Mouse (Mus musculus) MEL (cell line): ENCODE results near the gene Pitpnc1. TPM values are rescaled to one million over a fixed set of nuclear protein-coding genes. Genes with fewer than 3 reads are reported as not detected.

ENCODE experiments used
- DNase-seq: peaks from one replicate; pipeline ENCODE4 v3.0.0; 2011; ENCODE audit warnings: low read depth, low spot score
- H3K27ac ChIP-seq: 2 replicates; pipeline ENCODE4 v1.5.1; 2012; ENCODE audit warnings: low read depth, mild to moderate bottlenecking, control low read depth, low read length, moderate library complexity; ENCODE audit not compliant: control insufficient read depth
- H3K27me3 ChIP-seq, 2 experiments: fragments of 150-350 bp in 1 of 2; sonication (generic) in 1 of 2; 2 replicates each; pipeline ENCODE4 v1.6.1; 2012; ENCODE audit warnings: low read length in 2 of 2, mild to moderate bottlenecking in 2 of 2, improper control_type of control experiment in 1 of 2, moderate library complexity in 1 of 2; ENCODE audit not compliant: insufficient read depth in 2 of 2, control insufficient read depth in 1 of 2
- H3K36me3 ChIP-seq, 2 experiments: 2 replicates each; pipeline ENCODE4 v1.6.1; 2012 to 2014; ENCODE audit warnings: low read length in 2 of 2, improper control_type of control experiment in 1 of 2, inconsistent platforms in 1 of 2, mild to moderate bottlenecking in 1 of 2; ENCODE audit not compliant: insufficient read depth in 2 of 2, control insufficient read depth in 1 of 2
- H3K4me1 ChIP-seq, 2 experiments: fragments of 150-350 bp in 1 of 2; sonication (generic) in 1 of 2; 2 replicates each; pipeline ENCODE4 v1.6.1; 2012; ENCODE audit warnings: low read length in 2 of 2, improper control_type of control experiment in 1 of 2, mild to moderate bottlenecking in 1 of 2; ENCODE audit not compliant: insufficient read depth in 2 of 2, control insufficient read depth in 1 of 2
- H3K4me3 ChIP-seq, 2 experiments: fragments of 150-350 bp in 1 of 2; sonication (generic) in 1 of 2; 2 replicates each; pipeline ENCODE4 v1.5.1; 2012; ENCODE audit warnings: low read depth in 2 of 2, low read length in 2 of 2, mild to moderate bottlenecking in 2 of 2, moderate library complexity in 2 of 2, control low read depth in 1 of 2, improper control_type of control experiment in 1 of 2; ENCODE audit not compliant: control insufficient read depth in 1 of 2, insufficient read depth in 1 of 2
- H3K79me2 ChIP-seq: 2 replicates; pipeline ENCODE4 v1.6.1; 2012; ENCODE audit warnings: mild to moderate bottlenecking, low read length, moderate library complexity; ENCODE audit not compliant: control insufficient read depth, poor library complexity, insufficient read depth
- H3K9ac ChIP-seq: 2 replicates; pipeline ENCODE4 v1.6.1; 2012; ENCODE audit warnings: low read depth, mild to moderate bottlenecking, control low read depth, low read length, moderate library complexity; ENCODE audit not compliant: control insufficient read depth, poor library complexity, severe bottlenecking
- H3K9me3 ChIP-seq: fragments of 150-350 bp; sonication (generic); replicated peaks from 2 replicates; pipeline ENCODE4 v1.6.1; 2012; ENCODE audit warnings: mild to moderate bottlenecking, low read length, improper control_type of control experiment, moderate library complexity; ENCODE audit not compliant: insufficient read depth
- BHLHE40 ChIP-seq: IDR thresholded peaks from 2 replicates; pipeline ENCODE4 v1.6.1; 2012; ENCODE audit warnings: low read depth, mild to moderate bottlenecking, inconsistent platforms, low read length, improper control_type of control experiment, borderline replicate concordance
- CHD1 ChIP-seq: IDR thresholded peaks from 2 replicates; pipeline ENCODE4 v1.6.1; 2012; ENCODE audit warnings: low read depth, mild to moderate bottlenecking, inconsistent platforms, low read length, improper control_type of control experiment
- CHD2 ChIP-seq: IDR thresholded peaks from 2 replicates; pipeline ENCODE4 v1.6.1; 2011; ENCODE audit warnings: low read length, improper control_type of control experiment
- CTCF ChIP-seq, 3 experiments: IDR thresholded peaks in 2 of 3; conservative IDR thresholded peaks in 1 of 3; 2 replicates each; pipeline ENCODE4 v1.5.1; 2011 to 2012; ENCODE audit warnings: low read length in 3 of 3, low read depth in 2 of 3, mild to moderate bottlenecking in 2 of 3, improper control_type of control experiment in 1 of 3, inconsistent platforms in 1 of 3, mixed read lengths in 1 of 3, moderate library complexity in 1 of 3; ENCODE audit not compliant: control insufficient read depth in 1 of 3, insufficient read depth in 1 of 3, poor library complexity in 1 of 3, severe bottlenecking in 1 of 3
- E2F4 ChIP-seq: IDR thresholded peaks from 2 replicates; pipeline ENCODE4 v1.6.1; 2011; ENCODE audit warnings: low read depth, low read length, improper control_type of control experiment, borderline replicate concordance
- ELF1 ChIP-seq: IDR thresholded peaks from 2 replicates; pipeline ENCODE4 v1.6.1; 2014; ENCODE audit warnings: low read depth, mild to moderate bottlenecking, inconsistent platforms, low read length, improper control_type of control experiment, moderate library complexity
- EP300 ChIP-seq, 2 experiments: IDR thresholded peaks; 2 replicates each; pipeline ENCODE4 v1.6.1; 2011; ENCODE audit warnings: improper control_type of control experiment in 2 of 2, low read length in 2 of 2, low read depth in 1 of 2, mild to moderate bottlenecking in 1 of 2
- ETS1 ChIP-seq: IDR thresholded peaks from 2 replicates; pipeline ENCODE4 v1.6.1; 2012; ENCODE audit warnings: low read depth, mild to moderate bottlenecking, inconsistent platforms, low read length, improper control_type of control experiment, moderate library complexity
- HCFC1 ChIP-seq: IDR thresholded peaks from 2 replicates; pipeline ENCODE4 v1.6.1; 2012; ENCODE audit warnings: low read depth, mild to moderate bottlenecking, inconsistent platforms, low read length, improper control_type of control experiment, moderate library complexity
- JUND ChIP-seq: IDR thresholded peaks from 2 replicates; pipeline ENCODE4 v1.6.1; 2011; ENCODE audit warnings: low read depth, mild to moderate bottlenecking, improper control_type of control experiment, low read length
- KAT2A ChIP-seq: conservative IDR thresholded peaks from 2 replicates; pipeline ENCODE4 v1.6.1; 2012; ENCODE audit warnings: low read depth, low read length, improper control_type of control experiment, inconsistent platforms
- MAFK ChIP-seq: IDR thresholded peaks from 2 replicates; pipeline ENCODE4 v1.6.1; 2011; ENCODE audit warnings: low read depth, mild to moderate bottlenecking, low read length, improper control_type of control experiment, borderline replicate concordance
- MAX ChIP-seq: IDR thresholded peaks from 2 replicates; pipeline ENCODE4 v1.6.1; 2011; ENCODE audit warnings: low read length, improper control_type of control experiment
- MAZ ChIP-seq: IDR thresholded peaks from 2 replicates; pipeline ENCODE4 v1.6.1; 2012; ENCODE audit warnings: low read depth, mild to moderate bottlenecking, inconsistent platforms, low read length, improper control_type of control experiment
- MYB ChIP-seq: IDR thresholded peaks from 2 replicates; pipeline ENCODE4 v1.6.1; 2011; ENCODE audit warnings: mild to moderate bottlenecking, low read depth, low read length, improper control_type of control experiment
- MYC ChIP-seq: IDR thresholded peaks from 2 replicates; pipeline ENCODE4 v1.6.1; 2011; ENCODE audit warnings: low read depth, mild to moderate bottlenecking, low read length, improper control_type of control experiment, moderate library complexity
- NELFE ChIP-seq: IDR thresholded peaks from 2 replicates; pipeline ENCODE4 v1.6.1; 2011; ENCODE audit warnings: low read depth, low read length, improper control_type of control experiment
- NRF1 ChIP-seq: IDR thresholded peaks from 2 replicates; pipeline ENCODE4 v1.6.1; 2014; ENCODE audit warnings: low read depth, mild to moderate bottlenecking, inconsistent platforms, low read length, improper control_type of control experiment, moderate library complexity; ENCODE audit not compliant: poor library complexity, insufficient read depth, severe bottlenecking
- POLR2AphosphoS5 ChIP-seq: IDR thresholded peaks from 2 replicates; pipeline ENCODE4 v1.6.1; 2012; ENCODE audit warnings: low read depth, borderline replicate concordance, mild to moderate bottlenecking, inconsistent platforms, low read length, moderate library complexity, mixed read lengths
- RAD21 ChIP-seq: IDR thresholded peaks from 2 replicates; pipeline ENCODE4 v1.6.1; 2011; ENCODE audit warnings: mild to moderate bottlenecking, low read depth, low read length, improper control_type of control experiment
- RCOR1 ChIP-seq: IDR thresholded peaks from 2 replicates; pipeline ENCODE4 v1.6.1; 2012; ENCODE audit warnings: low read depth, mild to moderate bottlenecking, inconsistent platforms, low read length, improper control_type of control experiment
- SIN3A ChIP-seq: IDR thresholded peaks from 2 replicates; pipeline ENCODE4 v1.6.1; 2012; ENCODE audit warnings: low read length, improper control_type of control experiment, inconsistent platforms
- SMC3 ChIP-seq: IDR thresholded peaks from 2 replicates; pipeline ENCODE4 v1.6.1; 2011; ENCODE audit warnings: low read depth, low read length, improper control_type of control experiment
- TBP ChIP-seq: IDR thresholded peaks from 2 replicates; pipeline ENCODE4 v1.8.0; 2011; ENCODE audit warnings: low read depth, low read length, improper control_type of control experiment
- TCF12 ChIP-seq: IDR thresholded peaks from 2 replicates; pipeline ENCODE4 v1.6.1; 2014; ENCODE audit warnings: low read depth, mild to moderate bottlenecking, inconsistent platforms, low read length, improper control_type of control experiment, moderate library complexity
- USF2 ChIP-seq, 2 experiments: IDR thresholded peaks; 2 replicates each; pipeline ENCODE4 v1.6.1; 2011 to 2012; ENCODE audit warnings: improper control_type of control experiment in 2 of 2, low read length in 2 of 2, borderline replicate concordance in 1 of 2, inconsistent platforms in 1 of 2, low read depth in 1 of 2, mild to moderate bottlenecking in 1 of 2; ENCODE audit not compliant: insufficient read depth in 1 of 2
- ZC3H11A ChIP-seq: IDR thresholded peaks from 2 replicates; pipeline ENCODE4 v1.6.1; 2012; ENCODE audit warnings: low read depth, mild to moderate bottlenecking, inconsistent platforms, low read length, improper control_type of control experiment
- ZKSCAN1 ChIP-seq: IDR thresholded peaks from 2 replicates; pipeline ENCODE4 v1.6.1; 2012; ENCODE audit warnings: low read depth, mild to moderate bottlenecking, inconsistent platforms, low read length, improper control_type of control experiment, moderate library complexity
- ZMIZ1 ChIP-seq: IDR thresholded peaks from 2 replicates; pipeline ENCODE4 v1.6.1; 2012; ENCODE audit warnings: low read depth, mild to moderate bottlenecking, inconsistent platforms, low read length, improper control_type of control experiment, moderate library complexity
- polyA plus RNA-seq, 2 experiments: library from polyadenylated mRNA; stranded (reverse) in 1 of 2; unstranded in 1 of 2; fragments of >175 nt in 1 of 2; fragments of >200 nt in 1 of 2; gene quantifications; 2 replicates each; pipeline versions ENCODE4 v1.2.1 to v1.2.4; 2012; ENCODE audit warnings: low replicate concordance in 2 of 2, low read depth in 1 of 2; ENCODE audit not compliant: insufficient read length in 2 of 2, insufficient read depth in 1 of 2, missing spikeins in 1 of 2
- total RNA-seq: library from RNA; depleted of rRNA; stranded (reverse); fragments of 300-350 nt; gene quantifications from 2 replicates; pipeline ENCODE4 v1.2.3, GENCODE M21; 2012

Pitpnc1 gene
- total and polyA plus RNA-seq, 3 experiments = 19.3 to 25.3 TPM; not detected in 1

- TF ChIP-seq MYB (0 out of 2 replicates have a peak, but pooled peaks have one; percentile 40), EP300 (IDR thresholded peaks at IDR 0.05; ENCODE audit: low read depth in 1 of 2, low read length in 2 of 2) (peak; percentile 73 to 92), NRF1 (no peak), MAZ (peak; percentile 93), RAD21 (no peak), BHLHE40 (peak; percentile 45; the same call in 1 of the 2 replicates), USF2 (IDR thresholded peaks at IDR 0.05; ENCODE audit: borderline replicate concordance in 1 of 2, insufficient read depth in 1 of 2, low read depth in 1 of 2, low read length in 2 of 2) (no peak), ZMIZ1 (peak; percentile 34; the same call in 1 of the 2 replicates), ETS1 (peak; percentile 94), ZC3H11A (no peak), CTCF (IDR thresholded peaks at IDR 0.05 in 2 of 3, conservative IDR thresholded peaks at IDR 0.05 in 1 of 3; ENCODE audit: control insufficient read depth in 1 of 3, insufficient read depth in 1 of 3, low read depth in 2 of 3, low read length in 3 of 3, poor library complexity in 1 of 3, severe bottlenecking in 1 of 3) (no peak)
Observed at GRCm38 (mm10) chr11:107468252-107469030, 2.1 kb downstream of the Pitpnc1 start (continued).

GRCm38 (mm10) chr11:107466611-107467391 lies 3.7 kb downstream of the Pitpnc1 start:
- DNase-seq = peak; percentile 61
- Histone ChIP-seq H3K27me3 (no peaks in the 10 kb centered on the region), H3K4me1 (peaks cover 23 to 32% of the 10 kb centered on the region in 2 experiments), H3K4me3 (peak overlapping the region; percentile 13 to 20; a peak in 3 of 4 replicates), H3K79me2 (peaks cover 70% of the 10 kb centered on the region), H3K36me3 (peaks cover 0 to 35% of the 10 kb centered on the region in 2 experiments; a peak in 3 of 4 replicates), H3K27ac (peak overlapping the region; percentile 74), H3K9ac (peak overlapping the region; percentile 53), H3K9me3 (no peaks in the 10 kb centered on the region)
- TF ChIP-seq NELFE (no peak; the same call in 1 of the 2 replicates), POLR2AphosphoS5 (no peak), MAX (no peak), ELF1 (no peak), ZMIZ1 (no peak), MAFK (no peak), SIN3A (no peak), EP300 (IDR thresholded peaks at IDR 0.05; ENCODE audit: low read depth in 1 of 2, low read length in 2 of 2) (no peak), ZKSCAN1 (no peak), TCF12 (0 out of 2 replicates have a peak, but pooled peaks have one; percentile 18), SMC3 (no peak), ZC3H11A (0 out of 2 replicates have a peak, but pooled peaks have one; percentile 17), RAD21 (no peak), MYC (no peak), RCOR1 (no peak), CHD1 (no peak), JUND (no peak), TBP (no peak), E2F4 (no peak), CTCF (IDR thresholded peaks at IDR 0.05 in 2 of 3, conservative IDR thresholded peaks at IDR 0.05 in 1 of 3; ENCODE audit: control insufficient read depth in 1 of 3, insufficient read depth in 1 of 3, low read depth in 2 of 3, low read length in 3 of 3, poor library complexity in 1 of 3, severe bottlenecking in 1 of 3) (no peak), HCFC1 (no peak), CHD2 (peak; percentile 17; the same call in 1 of the 2 replicates), MAZ (0 out of 2 replicates have a peak, but pooled peaks have one; percentile 23), ETS1 (no peak; the same call in 1 of the 2 replicates), KAT2A (no peak)
